Mouse (Mus musculus) gastrocnemius, postnatal 14 days (tissue): Measurements from ENCODE around the gene Nup210. TPM values are rescaled to one million over a fixed set of nuclear protein-coding genes. Genes with fewer than 3 reads are reported as not detected.
"Not testable (repeated sequence)": the region's sequence is repeated elsewhere in the genome, so short reads cannot be mapped to it uniquely, and the experiment has no call there.

ENCODE experiments used
- DNase-seq: peaks from one replicate; pipeline ENCODE4 v3.0.0; 2021; ENCODE audit warnings: mixed read lengths
- intact Hi-C: fragments of 180-260 bp; cut with DNase I; formaldehyde crosslinking; loops from one replicate; pipeline ENCODE4 v1.15.1; 2025; ENCODE audit warnings: low total_unique reads
- total RNA-seq, 2 experiments: library from RNA; stranded (reverse); gene quantifications; 2 replicates each; pipeline ENCODE4 v1.2.3; 2021

Nup210 gene
- total RNA-seq, 2 experiments from 2014 or later: 16.9 to 18.1 TPM

GRCm38 (mm10) chr6:91110323-91111020, 6.2 kb downstream of the Nup210 start:
- intact Hi-C loops: no loop called here
- DNase-seq: no peak

GRCm38 (mm10) chr6:91109489-91109888, 7.1 kb downstream of the Nup210 start:
- no peak for DNase-seq
- intact Hi-C loops: no loop called here

- intact Hi-C loops: no loop called here
Measured at GRCm38 (mm10) chr6:91108917-91109450, 7.6 kb downstream of the Nup210 start.

GRCm38 (mm10) chr6:91108301-91108916, 8.2 kb downstream of the Nup210 start:
- intact Hi-C loops: no loop called here
- DNase-seq: no peak

More at GRCm38 (mm10) chr6:91108917-91109450, 7.6 kb downstream of the Nup210 start:
- DNase-seq: no peak

- intact Hi-C loops: no loop called here
- DNase-seq: no peak
Measured at GRCm38 (mm10) chr6:91105400-91106129, 11.1 kb downstream of the Nup210 start.

- DNase-seq: no peak
- intact Hi-C loops: loop anchor here (5.0 kb wide), 1 partner anchor 37 kb away; no protein-coding TSS in a partner anchor
Measured at GRCm38 (mm10) chr6:91104765-91105399, 11.7 kb downstream of the Nup210 start.

- DNase-seq: not testable (repeated sequence)
- intact Hi-C loops: loop anchor here (5.0 kb wide), 1 partner anchor 39 kb away; no protein-coding TSS in a partner anchor
Measured at GRCm38 (mm10) chr6:91103421-91103820, 13.2 kb downstream of the Nup210 start.

- no peak for DNase-seq
- intact Hi-C loops: loop anchor here (5.0 kb wide), 1 partner anchor 42 kb away; no protein-coding TSS in a partner anchor
Measured at GRCm38 (mm10) chr6:91100621-91101020, 16.0 kb downstream of the Nup210 start.

- no peak for DNase-seq
- intact Hi-C loops: no loop called here
Measured at GRCm38 (mm10) chr6:91097879-91098278, 18.8 kb downstream of the Nup210 start.

GRCm38 (mm10) chr6:91095072-91095601, 21.5 kb downstream of the Nup210 start:
- DNase-seq: no peak
- intact Hi-C loops: no loop called here

GRCm38 (mm10) chr6:91092216-91092899, 24.3 kb downstream of the Nup210 start:
- intact Hi-C loops: no loop called here
- no peak for DNase-seq

- intact Hi-C loops: no loop called here
- DNase-seq: no peak
Measured at GRCm38 (mm10) chr6:91085114-91085892, 31.3 kb downstream of the Nup210 start.

GRCm38 (mm10) chr6:91080033-91080432, 36.6 kb downstream of the Nup210 start:
- intact Hi-C loops: no loop called here
- DNase-seq: no peak

- intact Hi-C loops: no loop called here
- DNase-seq: peak; percentile 64
Measured at GRCm38 (mm10) chr6:91076249-91076648, 40.4 kb downstream of the Nup210 start.

- DNase-seq: no peak
- intact Hi-C loops: loop anchor here (10.0 kb wide), 1 partner anchor 66 kb away; no protein-coding TSS in a partner anchor
Measured at GRCm38 (mm10) chr6:91068511-91068910, 48.1 kb downstream of the Nup210 start.

GRCm38 (mm10) chr6:91067048-91067447, 49.6 kb downstream of the Nup210 start:
- intact Hi-C loops: loop anchor here (10.0 kb wide), 1 partner anchor 68 kb away; no protein-coding TSS in a partner anchor
- no peak for DNase-seq

- intact Hi-C loops: loop anchor here (10.0 kb wide), 1 partner anchor 74 kb away; no protein-coding TSS in a partner anchor
- no peak for DNase-seq
Measured at GRCm38 (mm10) chr6:91061296-91061695, 55.3 kb downstream of the Nup210 start.

GRCm38 (mm10) chr6:91059711-91060110, 56.9 kb downstream of the Nup210 start:
- intact Hi-C loops: loop anchor here (10.0 kb wide), 1 partner anchor 75 kb away; no protein-coding TSS in a partner anchor
- peak; percentile 47 for DNase-seq
